In the genomic region with DNA sequence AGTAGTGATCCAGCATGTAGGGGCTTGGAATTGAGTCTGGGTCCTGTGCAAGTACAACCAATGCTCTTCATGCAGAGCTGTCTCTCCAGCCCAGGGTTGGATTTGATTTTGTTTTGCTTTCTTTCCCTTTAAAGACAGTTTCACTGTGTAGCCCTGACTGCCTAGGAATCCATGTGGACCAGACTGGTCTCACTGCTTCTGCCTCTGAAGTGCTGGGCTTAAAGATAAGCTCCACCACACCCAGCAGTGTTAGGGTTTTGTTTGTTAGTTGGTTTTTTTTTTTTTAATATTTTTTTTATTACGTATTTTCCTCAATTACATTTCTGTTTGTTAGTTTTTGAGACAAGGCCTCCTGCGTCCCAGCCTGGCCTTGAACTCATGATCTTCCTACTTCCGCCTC, we compare ENCODE assay signal across 16 mouse cellular contexts. TPM values are rescaled to one million over a fixed set of nuclear protein-coding genes. Genes with fewer than 3 reads are reported as not detected.
DNase-seq lines count a peak whose midpoint lies in the region; ATAC-seq and TF ChIP-seq lines count a peak whose summit lies in the region.
"Had no signal": no experiment of that assay in that cellular context is flagged by ENCODE, and none has a peak within 500 bp of the region (broad histone marks: within the 10 kb centered on the region; RNA-seq: fewer than 3 reads in every experiment).

No protein-coding gene starts in this region.

- H3K27me3 ChIP-seq in heart, embryonic 11.5 days (ENCODE audit: control insufficient read depth, insufficient read depth, low read length), result no peaks in the 10 kb centered on the region
- H3K27me3 ChIP-seq in lung, postnatal 0 days (replicated peaks; ENCODE audit: insufficient read depth, low read length), result no peaks in the 10 kb centered on the region
- no peaks in the 10 kb centered on the region for H3K27me3 ChIP-seq in liver, embryonic 13.5 days
- no peaks in the 10 kb centered on the region for H3K27me3 ChIP-seq in stomach, embryonic 16.5 days (ENCODE audit: control insufficient read depth, insufficient read depth, low read length)
- H3K27me3 ChIP-seq: hindbrain, embryonic 12.5 days; intestine, embryonic 15.5 days; kidney, embryonic 15.5 days; limb, embryonic 13.5 days; midbrain, embryonic 12.5 days had no signal

- peak overlapping the region; percentile 34 for H3K4me2 ChIP-seq in heart, embryonic 11.5 days
- no peak overlapping the region for H3K4me2 ChIP-seq in lung, postnatal 0 days (replicated peaks; ENCODE audit: low read depth, low read length)
- peak overlapping the region; percentile 46 for H3K4me2 ChIP-seq in liver, embryonic 13.5 days
- H3K4me2 ChIP-seq in stomach, embryonic 16.5 days (ENCODE audit: low read depth, low read length), result no peak overlapping the region
- H3K4me2 ChIP-seq: hindbrain, embryonic 12.5 days; intestine, embryonic 15.5 days; kidney, embryonic 15.5 days; limb, embryonic 13.5 days; midbrain, embryonic 12.5 days had no signal

- no peak for TF ChIP-seq CTCF in lung, postnatal 0 days (IDR thresholded peaks at IDR 0.05)

- ATAC-seq in heart, embryonic 11.5 days (replicated peaks; ENCODE audit: insufficient number of reproducible peaks, low FRiP score, low TSS enrichment), result no peak
- ATAC-seq in lung, postnatal 0 days, result no peak
- no peak; the same call in 1 of the 2 replicates for ATAC-seq in liver, embryonic 13.5 days (ENCODE audit: low read depth)
- ATAC-seq in stomach, embryonic 16.5 days (ENCODE audit: insufficient read depth, low FRiP score), result no peak
- ATAC-seq: intestine, embryonic 15.5 days had no signal

- H3K9me3 ChIP-seq in heart, embryonic 11.5 days (replicated peaks; ENCODE audit: control insufficient read depth, low read length), result no peaks in the 10 kb centered on the region
- no peaks in the 10 kb centered on the region for H3K9me3 ChIP-seq in lung, postnatal 0 days (ENCODE audit: low read length)
- H3K9me3 ChIP-seq in liver, embryonic 13.5 days (replicated peaks), result no peaks in the 10 kb centered on the region
- no peaks in the 10 kb centered on the region for H3K9me3 ChIP-seq in stomach, embryonic 16.5 days (replicated peaks; ENCODE audit: control insufficient read depth, low read length)
- H3K9me3 ChIP-seq: hindbrain, embryonic 12.5 days; intestine, embryonic 15.5 days; kidney, embryonic 15.5 days; limb, embryonic 13.5 days; midbrain, embryonic 12.5 days had no signal

- 79% methylated on average over 3 of the region's 3 CpGs for WGBS in heart, embryonic 11.5 days (ENCODE audit: insufficient replicate concordance)
- 79% methylated on average over 3 of the region's 3 CpGs for WGBS in lung, postnatal 0 days
- WGBS in liver, embryonic 13.5 days (ENCODE audit: insufficient replicate concordance), result 46% methylated on average over 3 of the region's 3 CpGs
- WGBS in stomach, embryonic 16.5 days, result 85% methylated on average over 3 of the region's 3 CpGs

- H3K4me3 ChIP-seq in heart, embryonic 11.5 days (ENCODE audit: low read depth, low read length), result no peak overlapping the region
- H3K4me3 ChIP-seq in lung, postnatal 0 days (ENCODE audit: low read depth, low read length), result no peak overlapping the region
- peak overlapping the region; percentile 13; the same call in 1 of the 2 replicates for H3K4me3 ChIP-seq in liver, embryonic 13.5 days (replicated peaks)
- H3K4me3 ChIP-seq in stomach, embryonic 16.5 days (replicated peaks; ENCODE audit: low read length), result no peak overlapping the region
- H3K4me3 ChIP-seq: hindbrain, embryonic 12.5 days; intestine, embryonic 15.5 days; kidney, embryonic 15.5 days; limb, embryonic 13.5 days; midbrain, embryonic 12.5 days had no signal

- H3K9ac ChIP-seq in heart, embryonic 11.5 days (ENCODE audit: low read depth, low read length), result peak overlapping the region; percentile 39; the same call in 1 of the 2 replicates
- H3K9ac ChIP-seq in lung, postnatal 0 days (replicated peaks; ENCODE audit: low read depth), result no peak overlapping the region
- peak overlapping the region; percentile 56 for H3K9ac ChIP-seq in liver, embryonic 13.5 days
- no peak overlapping the region for H3K9ac ChIP-seq in stomach, embryonic 16.5 days (ENCODE audit: low read length)
- H3K9ac ChIP-seq: hindbrain, embryonic 12.5 days; intestine, embryonic 15.5 days; kidney, embryonic 15.5 days; limb, embryonic 13.5 days; midbrain, embryonic 12.5 days had no signal

- H3K36me3 ChIP-seq in heart, embryonic 11.5 days (ENCODE audit: control insufficient read depth, insufficient read depth, low read length), result peaks cover 3% of the 10 kb centered on the region; the same call in 1 of the 2 replicates
- H3K36me3 ChIP-seq in lung, postnatal 0 days (ENCODE audit: insufficient read depth, low read length), result no peaks in the 10 kb centered on the region
- H3K36me3 ChIP-seq in liver, embryonic 13.5 days, result peaks cover 14% of the 10 kb centered on the region
- H3K36me3 ChIP-seq in stomach, embryonic 16.5 days (ENCODE audit: control insufficient read depth, insufficient read depth, low read length), result peaks cover 5% of the 10 kb centered on the region; the same call in 1 of the 2 replicates
- H3K36me3 ChIP-seq: intestine, embryonic 15.5 days had no signal

- peak overlapping the region; percentile 75 for H3K27ac ChIP-seq in heart, embryonic 11.5 days (ENCODE audit: low read depth, low read length)
- H3K27ac ChIP-seq in lung, postnatal 0 days (ENCODE audit: low read length), result peak overlapping the region; percentile 74
- H3K27ac ChIP-seq in liver, embryonic 13.5 days, result peak overlapping the region; percentile 98
- H3K27ac ChIP-seq in stomach, embryonic 16.5 days (ENCODE audit: low read length), result peak overlapping the region; percentile 49; the same call in 1 of the 2 replicates
- H3K27ac ChIP-seq: hindbrain, embryonic 12.5 days; kidney, embryonic 15.5 days; limb, embryonic 13.5 days; midbrain, embryonic 12.5 days had no signal

- peaks cover 37% of the 10 kb centered on the region for H3K4me1 ChIP-seq in heart, embryonic 11.5 days (ENCODE audit: control insufficient read depth, insufficient read depth, low read length)
- peaks cover 22% of the 10 kb centered on the region for H3K4me1 ChIP-seq in lung, postnatal 0 days (ENCODE audit: insufficient read depth, low read depth, low read length)
- H3K4me1 ChIP-seq in liver, embryonic 13.5 days (replicated peaks), result peaks cover 72% of the 10 kb centered on the region
- peaks cover 25% of the 10 kb centered on the region for H3K4me1 ChIP-seq in stomach, embryonic 16.5 days (ENCODE audit: control insufficient read depth, insufficient read depth, low read length)

- no peak for TF ChIP-seq EP300 in lung, postnatal 0 days (IDR thresholded peaks at IDR 0.05)

- no peak for DNase-seq in heart, postnatal 4 days
- DNase-seq in lung, postnatal 0 days (ENCODE audit: low spot score), result no peak
- no peak for DNase-seq in lung, postnatal 4 days
- peak; percentile 51 for DNase-seq in liver, embryonic 13.5 days
- DNase-seq in adrenal gland, adult 8-10 months, result no peak
- DNase-seq in urinary bladder, postnatal 25 days (ENCODE audit: low spot score), result no peak
- DNase-seq: gastrocnemius, postnatal 25 days; lung, postnatal 10 days; right cerebral cortex, adult 18-20 months had no signal

RNA-seq across cellular contexts. Expression of gene Lsm10, which starts 2.9 kb away (rescaled TPM):
- 42.8 and 44.5 TPM in 2 replicates for polyA plus RNA-seq in heart, embryonic 11.5 days (2014; fragmentation: Nextera tagmentation; extraction: Ambion mirVana)
- 10 to 100 TPM; 17.3 to 18.4 TPM for total RNA-seq in heart, postnatal 4 days (2021)
- 62.2 and 64.1 TPM in 2 replicates for polyA plus RNA-seq in lung, postnatal 0 days (2015; fragmentation: Nextera tagmentation; extraction: Ambion mirVana)
- 31.1 and 31.3 TPM in 2 replicates for polyA plus RNA-seq in liver, embryonic 13.5 days (2015; fragmentation: Nextera tagmentation; extraction: Ambion mirVana)
- 49.4 and 52.4 TPM in 2 replicates for polyA plus RNA-seq in stomach, embryonic 16.5 days (2015; fragmentation: Nextera tagmentation; extraction: Ambion mirVana)
- 10 to 100 TPM; 22.3 to 33.2 (median 30.7) TPM for total RNA-seq in adrenal gland, adult 8-10 months (2022)

RNA-seq across cellular contexts. Expression of gene Stk40, which starts 4.4 kb away (rescaled TPM):
- polyA plus RNA-seq in heart, embryonic 11.5 days (2014; fragmentation: Nextera tagmentation; extraction: Ambion mirVana), result 18.5 and 23.2 TPM in 2 replicates
- 10 to 100 TPM; 32.5 to 33.2 TPM for total RNA-seq in heart, postnatal 4 days (2021)
- 26.7 and 30.6 TPM in 2 replicates for polyA plus RNA-seq in lung, postnatal 0 days (2015; fragmentation: Nextera tagmentation; extraction: Ambion mirVana)
- polyA plus RNA-seq in liver, embryonic 13.5 days (2015; fragmentation: Nextera tagmentation; extraction: Ambion mirVana), result 13.9 and 15.9 TPM in 2 replicates
- 28.4 and 29.6 TPM in 2 replicates for polyA plus RNA-seq in stomach, embryonic 16.5 days (2015; fragmentation: Nextera tagmentation; extraction: Ambion mirVana)
- 10 to 100 TPM; 33.9 to 38.7 (median 37.6) TPM for total RNA-seq in adrenal gland, adult 8-10 months (2022)

RNA-seq across cellular contexts. Expression of gene Oscp1, which starts 41.0 kb away (rescaled TPM):
- polyA plus RNA-seq in heart, embryonic 11.5 days (2014; fragmentation: Nextera tagmentation; extraction: Ambion mirVana), result 5.3 TPM in 2 replicates
- total RNA-seq in heart, postnatal 4 days (2021), result 1 to 10 TPM; 4.9 to 5.9 TPM
- 11.8 and 12.3 TPM in 2 replicates for polyA plus RNA-seq in lung, postnatal 0 days (2015; fragmentation: Nextera tagmentation; extraction: Ambion mirVana)
- 1.4 and 1.5 TPM in 2 replicates for polyA plus RNA-seq in liver, embryonic 13.5 days (2015; fragmentation: Nextera tagmentation; extraction: Ambion mirVana)
- 10.1 and 12.5 TPM in 2 replicates for polyA plus RNA-seq in stomach, embryonic 16.5 days (2015; fragmentation: Nextera tagmentation; extraction: Ambion mirVana)
- 10 to 100 TPM in 2 of 4 experiments, 1 to 10 TPM in 2; 7.5 to 20.9 (median 14.9) TPM for total RNA-seq in adrenal gland, adult 8-10 months (2022)

RNA-seq across cellular contexts. Expression of gene Eva1b, which starts 48.2 kb away (rescaled TPM):
- polyA plus RNA-seq in heart, embryonic 11.5 days (2014; fragmentation: Nextera tagmentation; extraction: Ambion mirVana), result 31.9 and 33.5 TPM in 2 replicates
- 10 to 100 TPM; 27.3 to 29.3 TPM for total RNA-seq in heart, postnatal 4 days (2021)
- 151 TPM in 2 replicates for polyA plus RNA-seq in lung, postnatal 0 days (2015; fragmentation: Nextera tagmentation; extraction: Ambion mirVana)
- polyA plus RNA-seq in liver, embryonic 13.5 days (2015; fragmentation: Nextera tagmentation; extraction: Ambion mirVana), result 11.8 and 13.3 TPM in 2 replicates
- polyA plus RNA-seq in stomach, embryonic 16.5 days (2015; fragmentation: Nextera tagmentation; extraction: Ambion mirVana), result 46.4 and 49.7 TPM in 2 replicates
- 10 to 100 TPM; 21.1 to 32.2 (median 27.0) TPM for total RNA-seq in adrenal gland, adult 8-10 months (2022)

RNA-seq across cellular contexts. Expression of gene Mrps15, which starts 52.6 kb away (rescaled TPM):
- polyA plus RNA-seq in heart, embryonic 11.5 days (2014; fragmentation: Nextera tagmentation; extraction: Ambion mirVana), result 136 and 155 TPM in 2 replicates
- 10 to 100 TPM; 62.9 to 65.3 TPM for total RNA-seq in heart, postnatal 4 days (2021)
- polyA plus RNA-seq in lung, postnatal 0 days (2015; fragmentation: Nextera tagmentation; extraction: Ambion mirVana), result 63.5 and 74.9 TPM in 2 replicates
- polyA plus RNA-seq in liver, embryonic 13.5 days (2015; fragmentation: Nextera tagmentation; extraction: Ambion mirVana), result 112 and 127 TPM in 2 replicates
- 114 and 131 TPM in 2 replicates for polyA plus RNA-seq in stomach, embryonic 16.5 days (2015; fragmentation: Nextera tagmentation; extraction: Ambion mirVana)
- 10 to 100 TPM; 64.2 to 74.4 (median 69.4) TPM for total RNA-seq in adrenal gland, adult 8-10 months (2022)

Comparison
In these comparisons a context has a peak if more than half of its experiments do, and no peak if none do; other contexts are left out.
1. H3K4me2 ChIP-seq: peak in heart, embryonic 11.5 days (single experiment) and liver, embryonic 13.5 days (single experiment); none in lung, postnatal 0 days (single experiment) and stomach, embryonic 16.5 days (single experiment).
2. H3K9ac ChIP-seq: peak in heart, embryonic 11.5 days (single experiment) and liver, embryonic 13.5 days (single experiment); none in lung, postnatal 0 days (single experiment) and stomach, embryonic 16.5 days (single experiment).
3. Peak in every context shown above with its lines, with median percentiles within 50 percentile points of each other: H3K27ac ChIP-seq.